Mouse (Mus musculus) megakaryocyte, embryonic 14.5 days (primary cell): Measurements from ENCODE around the gene Gnao1. TPM values are rescaled to one million over a fixed set of nuclear protein-coding genes. Genes with fewer than 3 reads are reported as not detected.

Experiments used
- H3K27me3 ChIP-seq: replicated peaks from 2 replicates; pipeline ENCODE3; 2012; ENCODE audit warnings: inconsistent platforms
- H3K36me3 ChIP-seq: replicated peaks from 2 replicates; pipeline ENCODE3; 2012; ENCODE audit warnings: low read length, inconsistent platforms, mixed read lengths
- H3K4me1 ChIP-seq: 2 replicates; pipeline ENCODE4 v1.6.1; 2012; ENCODE audit warnings: inconsistent platforms
- H3K4me3 ChIP-seq: replicated peaks from 2 replicates; pipeline ENCODE3; 2012; ENCODE audit warnings: moderate library complexity, mild to moderate bottlenecking, inconsistent platforms
- H3K9me3 ChIP-seq: 2 replicates; pipeline ENCODE4 v1.6.1; 2012; ENCODE audit warnings: inconsistent platforms
- FLI1 ChIP-seq: IDR thresholded peaks from 2 replicates; pipeline ENCODE4 v1.6.1; 2012; ENCODE audit warnings: low read length, inconsistent platforms, mixed read lengths
- GATA1 ChIP-seq: IDR thresholded peaks from 3 replicates; pipeline ENCODE4 v1.6.1; 2012; ENCODE audit warnings: mixed read lengths, low read length, inconsistent platforms, borderline replicate concordance
- polyA plus RNA-seq: library from polyadenylated mRNA; stranded (reverse); fragments of >175 nt; gene quantifications from 2 replicates; pipeline ENCODE4 v1.2.3, GENCODE M21; 2012; ENCODE audit warnings: low replicate concordance; ENCODE audit not compliant: insufficient read depth

The Gnao1 gene
- polyA plus RNA-seq, 1 experiment, result not detected

GRCm38 (mm10) chr8:93932873-93933272 is 123.1 kb downstream of the Gnao1 start:
- no peaks in the 10 kb centered on the region for H3K9me3 ChIP-seq
- H3K27me3 ChIP-seq, result peaks cover 16% of the 10 kb centered on the region
- no peak overlapping the region for H3K4me3 ChIP-seq
- no peaks in the 10 kb centered on the region for H3K36me3 ChIP-seq
- TF ChIP-seq FLI1 (no peak), GATA1 (no peak)
- H3K4me1 ChIP-seq, result no peaks in the 10 kb centered on the region

DNA sequence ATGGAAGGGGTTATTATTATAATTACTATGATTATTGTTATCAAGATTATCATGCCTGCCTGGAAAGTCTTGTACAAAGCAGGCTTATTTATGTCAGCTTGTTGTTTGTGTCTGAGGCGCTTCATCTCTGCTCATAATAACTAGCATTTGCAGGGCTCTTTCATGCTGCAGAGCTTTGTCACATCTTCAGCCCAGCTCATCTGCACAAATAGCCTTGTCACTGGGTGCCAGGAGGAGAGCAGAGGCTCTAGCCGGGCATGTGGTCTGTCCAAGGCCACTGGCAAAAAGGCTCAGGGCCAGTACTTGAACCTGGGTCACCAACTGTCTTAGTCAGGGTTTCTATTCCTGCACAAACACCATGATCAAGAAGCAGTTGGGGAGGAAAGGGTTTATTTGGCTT is 123.5 kb downstream of the Gnao1 start:
- Histone ChIP-seq H3K4me3 (no peak overlapping the region), H3K27me3 (peaks cover 20% of the 10 kb centered on the region), H3K9me3 (no peaks in the 10 kb centered on the region), H3K4me1 (no peaks in the 10 kb centered on the region), H3K36me3 (no peaks in the 10 kb centered on the region)
- no peak for TF ChIP-seq GATA1
- no peak for TF ChIP-seq FLI1

- Histone ChIP-seq H3K36me3 (no peaks in the 10 kb centered on the region), H3K4me1 (peaks cover 12% of the 10 kb centered on the region), H3K9me3 (no peaks in the 10 kb centered on the region), H3K4me3 (no peak overlapping the region), H3K27me3 (peaks cover 30% of the 10 kb centered on the region)
- TF ChIP-seq FLI1, result no peak
- TF ChIP-seq GATA1, result no peak
Observed at GRCm38 (mm10) chr8:93938193-93938592, 128.4 kb downstream of the Gnao1 start.

- TF ChIP-seq GATA1 (no peak), FLI1 (no peak)
- no peaks in the 10 kb centered on the region for H3K9me3 ChIP-seq
- H3K36me3 ChIP-seq, result no peaks in the 10 kb centered on the region
- H3K4me3 ChIP-seq, result no peak overlapping the region
- peaks cover 12% of the 10 kb centered on the region for H3K4me1 ChIP-seq
- peaks cover 23% of the 10 kb centered on the region for H3K27me3 ChIP-seq
Observed at GRCm38 (mm10) chr8:93940542-93941423, 131.0 kb downstream of the Gnao1 start.

DNA sequence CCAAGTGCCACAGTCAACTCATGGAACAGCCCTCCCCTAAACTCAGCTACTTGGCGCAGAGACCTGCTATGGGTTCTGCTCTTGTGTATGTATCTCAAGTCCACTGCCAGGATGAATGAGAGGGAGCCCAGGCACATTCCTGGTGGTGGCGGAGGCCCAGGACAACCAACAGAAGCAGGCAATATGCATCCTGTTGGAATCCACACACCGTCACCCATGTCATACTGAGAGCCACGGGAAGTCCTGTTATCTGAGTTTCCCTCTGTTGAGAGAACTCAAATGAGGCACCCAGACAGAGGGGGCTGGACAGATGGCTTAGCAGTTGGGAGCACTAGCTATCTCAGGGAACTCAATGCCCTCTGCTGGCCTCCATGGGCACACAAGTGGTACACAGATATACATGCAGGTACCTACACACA is 131.9 kb downstream of the Gnao1 start:
- Histone ChIP-seq H3K9me3 (no peaks in the 10 kb centered on the region), H3K27me3 (peaks cover 23% of the 10 kb centered on the region), H3K4me1 (peaks cover 15% of the 10 kb centered on the region), H3K4me3 (no peak overlapping the region), H3K36me3 (no peaks in the 10 kb centered on the region)
- TF ChIP-seq FLI1, result no peak
- no peak for TF ChIP-seq GATA1

DNA sequence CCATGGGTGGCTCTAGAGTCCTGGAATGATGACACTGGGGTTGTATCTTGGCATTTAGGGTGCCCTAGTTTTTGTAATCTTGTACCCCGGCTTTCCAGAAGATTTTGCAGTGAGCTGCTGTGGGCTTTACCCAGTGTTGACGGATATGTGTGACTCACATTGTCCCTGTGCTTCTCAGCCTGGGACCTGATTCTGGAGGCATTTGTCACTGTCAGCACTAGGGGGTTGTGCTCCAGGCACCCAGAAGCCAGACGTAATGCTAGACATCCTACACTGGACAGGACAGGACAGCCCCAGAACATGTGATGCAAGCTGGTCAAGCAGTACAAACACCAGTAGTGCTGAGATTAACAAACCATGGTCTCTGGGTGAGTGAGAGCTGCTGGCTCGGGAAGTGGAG is 136.0 kb downstream of the Gnao1 start:
- TF ChIP-seq FLI1 (no peak), GATA1 (no peak)
- Histone ChIP-seq H3K27me3 (peaks cover 12% of the 10 kb centered on the region), H3K4me3 (no peak overlapping the region), H3K36me3 (no peaks in the 10 kb centered on the region), H3K4me1 (peaks cover 15% of the 10 kb centered on the region), H3K9me3 (no peaks in the 10 kb centered on the region)

DNA sequence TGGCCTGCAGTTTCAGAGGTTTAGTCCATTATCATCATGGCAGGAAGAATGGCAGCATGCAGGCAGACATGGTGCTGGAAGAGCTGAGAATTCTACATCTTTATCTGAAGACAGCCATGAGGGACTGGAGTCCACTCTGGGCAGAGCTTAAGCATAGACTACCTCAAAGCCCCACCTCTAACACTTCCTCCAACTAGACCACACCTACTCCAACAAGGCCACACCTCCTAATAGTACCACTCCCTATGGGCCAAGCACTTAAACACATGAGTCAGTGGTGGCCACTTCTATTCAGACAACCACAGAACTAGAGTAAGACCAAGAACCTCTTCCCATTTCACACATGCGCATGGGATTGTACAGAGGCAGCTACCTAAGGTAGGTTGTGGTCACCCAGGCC is 136.6 kb downstream of the Gnao1 start:
- Histone ChIP-seq H3K36me3 (no peaks in the 10 kb centered on the region), H3K9me3 (no peaks in the 10 kb centered on the region), H3K27me3 (peaks cover 11% of the 10 kb centered on the region), H3K4me1 (peaks cover 9% of the 10 kb centered on the region), H3K4me3 (no peak overlapping the region)
- TF ChIP-seq GATA1 (no peak), FLI1 (no peak)

GRCm38 (mm10) chr8:93950133-93950532 is 140.4 kb downstream of the Gnao1 start:
- no peaks in the 10 kb centered on the region for H3K36me3 ChIP-seq
- peaks cover 29% of the 10 kb centered on the region for H3K27me3 ChIP-seq
- H3K4me3 ChIP-seq, result no peak overlapping the region
- H3K9me3 ChIP-seq, result no peaks in the 10 kb centered on the region
- TF ChIP-seq GATA1, result no peak
- no peak for TF ChIP-seq FLI1
- peaks cover 3% of the 10 kb centered on the region; the same call in 1 of the 2 replicates for H3K4me1 ChIP-seq

DNA sequence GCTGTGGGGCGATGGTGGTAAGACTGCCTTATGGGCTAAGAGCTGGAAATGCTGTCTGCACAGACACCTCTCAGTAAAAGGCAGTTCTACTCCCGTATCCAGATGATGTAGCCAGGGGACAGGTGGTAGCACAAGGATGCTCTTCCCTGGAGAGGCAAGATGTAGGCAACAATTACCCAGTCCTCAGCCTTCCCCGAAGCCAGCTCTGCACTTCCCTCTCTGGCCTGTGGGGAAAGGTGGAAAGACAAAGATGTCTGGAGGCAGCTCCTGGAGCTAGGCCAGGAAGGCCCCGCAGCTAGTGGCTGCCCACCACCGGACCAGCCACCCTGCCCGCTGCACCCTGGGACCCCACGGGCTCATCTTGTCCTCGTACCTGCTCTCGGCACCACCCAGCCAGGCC is 142.7 kb downstream of the Gnao1 start:
- Histone ChIP-seq H3K4me3 (no peak overlapping the region), H3K9me3 (no peaks in the 10 kb centered on the region), H3K27me3 (peaks cover 50% of the 10 kb centered on the region), H3K4me1 (no peaks in the 10 kb centered on the region), H3K36me3 (no peaks in the 10 kb centered on the region)
- TF ChIP-seq FLI1 (no peak), GATA1 (no peak)

- Histone ChIP-seq H3K27me3 (peaks cover 71% of the 10 kb centered on the region), H3K4me1 (no peaks in the 10 kb centered on the region), H3K4me3 (no peak overlapping the region), H3K9me3 (no peaks in the 10 kb centered on the region), H3K36me3 (no peaks in the 10 kb centered on the region)
- no peak for TF ChIP-seq FLI1
- no peak for TF ChIP-seq GATA1
Observed at GRCm38 (mm10) chr8:93958402-93958801, 148.6 kb downstream of the Gnao1 start.
